Mouse (Mus musculus): ENCODE measurements around the gene Entpd2. TPM values are rescaled to one million over a fixed set of nuclear protein-coding genes. Genes with fewer than 3 reads are reported as not detected.

Entpd2 gene
- polyA plus RNA-seq, 1 experiment from 2014 or later, result 9.6 TPM

DNA sequence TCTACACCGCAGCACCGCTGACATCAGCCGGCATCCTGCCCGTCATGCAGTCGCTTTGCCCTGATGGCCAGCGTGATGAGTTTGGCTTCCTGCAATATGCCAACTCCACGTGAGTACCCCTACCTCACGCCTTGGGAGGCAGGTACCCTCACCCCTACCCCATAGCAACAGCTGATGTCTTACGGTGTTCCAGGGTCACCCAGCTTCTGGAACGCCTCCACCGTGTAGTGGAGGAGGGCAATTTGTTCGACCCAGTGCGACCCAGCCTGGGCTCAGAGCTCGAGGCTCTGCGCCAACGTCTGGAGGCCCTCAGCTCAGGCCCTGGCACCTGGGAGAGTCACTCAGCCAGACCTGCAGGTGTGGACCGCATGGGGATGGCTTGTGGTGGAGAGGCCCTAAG lies 37.4 kb downstream of the Entpd2 start:
- H3K36me3 ChIP-seq, result peaks cover 52% of the 10 kb centered on the region
- no peaks in the 10 kb centered on the region for H3K27me3 ChIP-seq (replicated peaks)
- peaks cover 38% of the 10 kb centered on the region for H3K4me1 ChIP-seq
- H3K27ac ChIP-seq (replicated peaks), result no peak overlapping the region
- H3K4me2 ChIP-seq, result no peak overlapping the region
- no peak overlapping the region for H3K9ac ChIP-seq (replicated peaks)
- H3K9me3 ChIP-seq (replicated peaks), result no peaks in the 10 kb centered on the region
- WGBS, result 89% methylated on average over 17 of the region's 17 CpGs
- no peak for ATAC-seq (ENCODE audit: low FRiP score)
- no peak overlapping the region for H3K4me3 ChIP-seq (replicated peaks)

DNA sequence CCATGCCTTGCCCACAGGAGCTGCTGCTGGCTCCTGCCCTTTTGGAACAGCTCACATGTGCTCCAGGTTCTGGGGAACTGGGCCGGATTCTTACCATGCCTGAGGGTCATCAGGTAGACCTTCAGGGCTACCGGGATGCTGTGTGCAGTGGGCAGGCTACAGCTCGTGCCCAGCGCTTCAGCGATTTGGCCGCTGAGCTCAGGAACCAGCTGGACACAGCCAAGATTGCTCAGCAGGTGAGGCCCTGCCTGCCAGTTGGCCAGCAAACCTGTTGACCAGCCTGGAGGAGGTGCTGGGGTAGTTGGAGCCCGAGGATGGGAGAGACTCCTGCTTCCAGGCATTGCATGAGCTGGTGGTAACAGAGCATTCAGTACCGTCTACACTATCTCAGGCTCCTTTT lies 38.6 kb downstream of the Entpd2 start:
- Histone ChIP-seq H3K4me2 (no peak overlapping the region), H3K27me3 (replicated peaks) (no peaks in the 10 kb centered on the region), H3K9ac (replicated peaks) (no peak overlapping the region), H3K4me1 (peaks cover 31% of the 10 kb centered on the region), H3K36me3 (peaks cover 64% of the 10 kb centered on the region), H3K4me3 (replicated peaks) (no peak overlapping the region), H3K9me3 (replicated peaks) (no peaks in the 10 kb centered on the region), H3K27ac (replicated peaks) (no peak overlapping the region)
- 91% methylated on average over 8 of the region's 8 CpGs for WGBS
- no peak for ATAC-seq (ENCODE audit: low FRiP score)

DNA sequence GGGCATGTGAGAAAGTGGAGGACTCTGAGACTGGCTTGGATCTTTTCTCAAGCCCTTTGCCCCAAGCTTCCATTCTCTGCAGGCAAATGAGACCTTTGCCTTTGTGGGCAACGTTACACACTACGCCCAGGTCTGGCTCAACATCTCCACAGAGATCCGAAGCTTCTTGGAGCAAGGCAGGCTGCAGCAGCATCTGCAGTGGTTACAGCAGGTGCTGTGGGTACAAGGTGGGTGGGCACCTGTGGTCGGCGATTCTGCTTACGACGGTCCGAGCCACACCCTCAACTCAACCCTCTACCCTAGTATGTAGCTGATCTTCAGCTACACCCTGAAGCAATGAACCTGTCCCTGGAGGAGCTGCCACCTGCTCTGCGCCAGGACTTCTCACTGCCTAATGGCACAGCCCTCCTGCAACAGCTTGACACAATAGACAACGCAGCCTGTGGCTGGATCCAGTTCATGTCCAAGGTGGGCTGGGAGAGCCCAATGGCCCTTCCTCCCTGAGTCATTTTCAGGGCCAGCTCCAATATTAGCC lies 40.7 kb downstream of the Entpd2 start:
- ATAC-seq (ENCODE audit: low FRiP score), result no peak
- H3K4me1 ChIP-seq, result peaks cover 10% of the 10 kb centered on the region
- H3K9ac ChIP-seq (replicated peaks), result no peak overlapping the region
- H3K4me2 ChIP-seq, result no peak overlapping the region
- H3K36me3 ChIP-seq, result peaks cover 83% of the 10 kb centered on the region
- WGBS, result 94% methylated on average over 10 of the region's 10 CpGs
- no peak overlapping the region for H3K4me3 ChIP-seq (replicated peaks)
- H3K27ac ChIP-seq (replicated peaks), result no peak overlapping the region
- H3K27me3 ChIP-seq (replicated peaks), result no peaks in the 10 kb centered on the region
- H3K9me3 ChIP-seq (replicated peaks), result no peaks in the 10 kb centered on the region

DNA sequence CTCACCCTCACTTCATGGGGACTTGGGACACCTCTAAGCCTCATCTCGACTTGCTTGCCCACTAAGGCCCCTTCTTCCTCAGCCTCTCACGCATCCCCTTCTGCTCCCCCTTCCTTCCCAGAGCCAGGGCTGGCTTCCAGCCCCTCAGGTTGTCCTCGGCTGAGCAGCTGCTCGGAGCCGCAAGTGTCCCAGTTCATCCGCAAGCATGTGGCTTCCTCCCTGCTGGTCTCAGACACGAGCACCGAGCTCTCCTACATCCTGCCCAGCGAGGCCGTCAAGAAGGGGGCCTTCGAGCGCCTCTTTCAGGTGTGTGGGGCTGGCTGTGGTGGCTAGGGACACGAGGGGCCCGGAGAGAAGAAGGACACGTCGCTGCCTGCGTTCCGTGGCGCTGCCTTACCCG lies 45.4 kb downstream of the Entpd2 start:
- ATAC-seq (ENCODE audit: low FRiP score), result no peak
- H3K9ac ChIP-seq (replicated peaks), result no peak overlapping the region
- H3K4me2 ChIP-seq, result no peak overlapping the region
- no peaks in the 10 kb centered on the region for H3K27me3 ChIP-seq (replicated peaks)
- WGBS, result 93% methylated on average over 20 of the region's 20 CpGs
- no peaks in the 10 kb centered on the region for H3K9me3 ChIP-seq (replicated peaks)
- H3K4me1 ChIP-seq, result no peaks in the 10 kb centered on the region
- no peak overlapping the region for H3K4me3 ChIP-seq (replicated peaks)
- peaks cover 98% of the 10 kb centered on the region for H3K36me3 ChIP-seq
- H3K27ac ChIP-seq (replicated peaks), result no peak overlapping the region

DNA sequence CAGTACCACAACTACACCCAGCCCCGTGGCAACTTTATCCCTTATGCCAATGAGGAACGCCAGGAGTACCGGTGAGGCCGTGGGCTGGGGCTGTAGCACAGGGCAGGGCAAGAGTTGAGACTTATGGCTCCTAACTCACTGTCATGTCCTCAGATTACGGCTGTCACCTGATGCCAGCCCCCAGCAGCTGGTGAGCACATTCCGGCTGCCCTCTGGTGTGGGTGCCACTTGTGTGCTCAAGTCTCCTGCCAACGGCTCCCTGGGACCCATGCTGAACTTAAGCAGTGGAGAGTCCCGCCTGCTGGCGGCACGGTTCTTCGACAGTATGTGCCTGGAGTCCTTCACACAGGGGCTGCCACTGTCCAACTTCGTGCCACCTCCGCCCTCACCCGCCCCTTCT lies 47.0 kb downstream of the Entpd2 start:
- Histone ChIP-seq H3K4me1 (no peaks in the 10 kb centered on the region), H3K4me2 (no peak overlapping the region), H3K27me3 (replicated peaks) (no peaks in the 10 kb centered on the region), H3K27ac (replicated peaks) (no peak overlapping the region), H3K9me3 (replicated peaks) (no peaks in the 10 kb centered on the region), H3K4me3 (replicated peaks) (no peak overlapping the region), H3K9ac (replicated peaks) (no peak overlapping the region), H3K36me3 (peaks cover 99% of the 10 kb centered on the region)
- WGBS, result 95% methylated on average over 14 of the region's 14 CpGs
- ATAC-seq (ENCODE audit: low FRiP score), result no peak

Small RNA genes lying within 50 kb of the gene (microRNA-seq; reads per million reads assigned to microRNA genes)
- not detected for gene Mir3087

Other genes with a start within 250 kb of the Entpd2 start
- 15.0 and 16.8 TPM in 2 replicates for gene Nrarp, start 215.1 kb upstream of the Entpd2 start, polyA plus RNA-seq (2015; fragmentation: Nextera tagmentation; extraction: Ambion mirVana)
- gene Tor4a, start 199.0 kb upstream of the Entpd2 start, polyA plus RNA-seq (2015; fragmentation: Nextera tagmentation; extraction: Ambion mirVana), result 1.6 and 5.9 TPM in 2 replicates
- gene Nelfb, start 184.4 kb upstream of the Entpd2 start, polyA plus RNA-seq (2015; fragmentation: Nextera tagmentation; extraction: Ambion mirVana), result 101 and 105 TPM in 2 replicates
- gene Stpg3, start 181.2 kb upstream of the Entpd2 start, polyA plus RNA-seq (2015; fragmentation: Nextera tagmentation; extraction: Ambion mirVana), result not detected in 2 replicates
- not detected in 2 replicates for gene Fam166a, start 177.1 kb upstream of the Entpd2 start, polyA plus RNA-seq (2015; fragmentation: Nextera tagmentation; extraction: Ambion mirVana)
- 462 and 502 TPM in 2 replicates for gene Tubb4b, start 171.2 kb upstream of the Entpd2 start, polyA plus RNA-seq (2015; fragmentation: Nextera tagmentation; extraction: Ambion mirVana)
- gene Slc34a3, start 161.5 kb upstream of the Entpd2 start, polyA plus RNA-seq (2015; fragmentation: Nextera tagmentation; extraction: Ambion mirVana), result not detected in 2 replicates
- not detected in 2 replicates for gene Rnf224, start 159.1 kb upstream of the Entpd2 start, polyA plus RNA-seq (2015; fragmentation: Nextera tagmentation; extraction: Ambion mirVana)
- gene Rnf208, start 153.6 kb upstream of the Entpd2 start, polyA plus RNA-seq (2015; fragmentation: Nextera tagmentation; extraction: Ambion mirVana), result 158 and 190 TPM in 2 replicates
- 0.36 and 0.47 TPM in 2 replicates for gene Cysrt1, start 153.4 kb upstream of the Entpd2 start, polyA plus RNA-seq (2015; fragmentation: Nextera tagmentation; extraction: Ambion mirVana)
- 4.3 and 4.6 TPM in 2 replicates for gene AL732309.1, start 149.0 kb upstream of the Entpd2 start, polyA plus RNA-seq (2015; fragmentation: Nextera tagmentation; extraction: Ambion mirVana)
- gene Tmem203, start 140.4 kb upstream of the Entpd2 start, polyA plus RNA-seq (2015; fragmentation: Nextera tagmentation; extraction: Ambion mirVana), result 17.5 and 17.7 TPM in 2 replicates
- gene Tprn, start 133.3 kb upstream of the Entpd2 start, polyA plus RNA-seq (2015; fragmentation: Nextera tagmentation; extraction: Ambion mirVana), result 14.8 and 16.3 TPM in 2 replicates
- gene Ssna1, start 123.4 kb upstream of the Entpd2 start, polyA plus RNA-seq (2015; fragmentation: Nextera tagmentation; extraction: Ambion mirVana), result 177 and 183 TPM in 2 replicates
- gene Anapc2, start 123.4 kb upstream of the Entpd2 start, polyA plus RNA-seq (2015; fragmentation: Nextera tagmentation; extraction: Ambion mirVana), result 125 and 129 TPM in 2 replicates
- not detected in 2 replicates for gene Tmem210, start 107.7 kb upstream of the Entpd2 start, polyA plus RNA-seq (2015; fragmentation: Nextera tagmentation; extraction: Ambion mirVana)
- 0.22 and 0.26 TPM in 2 replicates for gene Lrrc26, start 106.0 kb upstream of the Entpd2 start, polyA plus RNA-seq (2015; fragmentation: Nextera tagmentation; extraction: Ambion mirVana)
- 58.0 and 68.4 TPM in 2 replicates for gene Grin1, start 76.7 kb upstream of the Entpd2 start, polyA plus RNA-seq (2015; fragmentation: Nextera tagmentation; extraction: Ambion mirVana)
- 43.5 and 46.6 TPM in 2 replicates for gene Man1b1, start 63.5 kb upstream of the Entpd2 start, polyA plus RNA-seq (2015; fragmentation: Nextera tagmentation; extraction: Ambion mirVana)
- 24.2 and 27.3 TPM in 2 replicates for gene Dpp7, start 39.5 kb upstream of the Entpd2 start, polyA plus RNA-seq (2015; fragmentation: Nextera tagmentation; extraction: Ambion mirVana)
- 8.5 and 14.0 TPM in 2 replicates for gene Uap1l1, start 30.2 kb upstream of the Entpd2 start, polyA plus RNA-seq (2015; fragmentation: Nextera tagmentation; extraction: Ambion mirVana)
- gene Sapcd2, start 23.6 kb upstream of the Entpd2 start, polyA plus RNA-seq (2015; fragmentation: Nextera tagmentation; extraction: Ambion mirVana), result 10.6 and 16.3 TPM in 2 replicates
- gene Npdc1, start 3.5 kb downstream of the Entpd2 start, polyA plus RNA-seq (2015; fragmentation: Nextera tagmentation; extraction: Ambion mirVana), result 398 and 483 TPM in 2 replicates
- gene Fut7, start 27.4 kb downstream of the Entpd2 start, polyA plus RNA-seq (2015; fragmentation: Nextera tagmentation; extraction: Ambion mirVana), result 0.13 and 0.38 TPM in 2 replicates
- 11.2 and 13.4 TPM in 2 replicates for gene Abca2, start 32.8 kb downstream of the Entpd2 start, polyA plus RNA-seq (2015; fragmentation: Nextera tagmentation; extraction: Ambion mirVana)
- 1.8 and 2.0 TPM in 2 replicates for gene Clic3, start 61.0 kb downstream of the Entpd2 start, polyA plus RNA-seq (2015; fragmentation: Nextera tagmentation; extraction: Ambion mirVana)
- 100 and 120 TPM in 2 replicates for gene Paxx, start 65.2 kb downstream of the Entpd2 start, polyA plus RNA-seq (2015; fragmentation: Nextera tagmentation; extraction: Ambion mirVana)
- gene Ptgds, start 74.2 kb downstream of the Entpd2 start, polyA plus RNA-seq (2015; fragmentation: Nextera tagmentation; extraction: Ambion mirVana), result 40.1 and 116 TPM in 2 replicates
- gene Lcn12, start 98.0 kb downstream of the Entpd2 start, polyA plus RNA-seq (2015; fragmentation: Nextera tagmentation; extraction: Ambion mirVana), result not detected in 2 replicates
- gene Fbxw5, start 104.9 kb downstream of the Entpd2 start, polyA plus RNA-seq (2015; fragmentation: Nextera tagmentation; extraction: Ambion mirVana), result 128 and 134 TPM in 2 replicates
- gene C8g, start 105.8 kb downstream of the Entpd2 start, polyA plus RNA-seq (2015; fragmentation: Nextera tagmentation; extraction: Ambion mirVana), result 6.3 and 6.4 TPM in 2 replicates
- 15.4 and 21.1 TPM in 2 replicates for gene Traf2, start 151.1 kb downstream of the Entpd2 start, polyA plus RNA-seq (2015; fragmentation: Nextera tagmentation; extraction: Ambion mirVana)
- 400 and 433 TPM in 2 replicates for gene Edf1, start 162.0 kb downstream of the Entpd2 start, polyA plus RNA-seq (2015; fragmentation: Nextera tagmentation; extraction: Ambion mirVana)
- gene Mamdc4, start 179.0 kb downstream of the Entpd2 start, polyA plus RNA-seq (2015; fragmentation: Nextera tagmentation; extraction: Ambion mirVana), result 2.3 and 33.0 TPM in 2 replicates
- 159 and 181 TPM in 2 replicates for gene Phpt1, start 179.3 kb downstream of the Entpd2 start, polyA plus RNA-seq (2015; fragmentation: Nextera tagmentation; extraction: Ambion mirVana)
- gene Ajm1, start 185.9 kb downstream of the Entpd2 start, polyA plus RNA-seq (2015; fragmentation: Nextera tagmentation; extraction: Ambion mirVana), result 14.5 and 18.9 TPM in 2 replicates
- gene Rabl6, start 212.6 kb downstream of the Entpd2 start, polyA plus RNA-seq (2015; fragmentation: Nextera tagmentation; extraction: Ambion mirVana), result 66.8 and 69.6 TPM in 2 replicates
- 0.23 and 0.27 TPM in 2 replicates for gene Ccdc183, start 221.8 kb downstream of the Entpd2 start, polyA plus RNA-seq (2015; fragmentation: Nextera tagmentation; extraction: Ambion mirVana)
- gene Tmem141, start 226.1 kb downstream of the Entpd2 start, polyA plus RNA-seq (2015; fragmentation: Nextera tagmentation; extraction: Ambion mirVana), result 53.4 and 56.6 TPM in 2 replicates
- gene Fcna, start 232.2 kb downstream of the Entpd2 start, polyA plus RNA-seq (2015; fragmentation: Nextera tagmentation; extraction: Ambion mirVana), result 2.7 and 3.8 TPM in 2 replicates